Mouse (Mus musculus) embryonic facial prominence, embryonic 13.5 days (tissue): ENCODE data around the gene Vcan. TPM values are rescaled to one million over a fixed set of nuclear protein-coding genes. Genes with fewer than 3 reads are reported as not detected.
A peak's percentile ranks its signal among the peaks of the same experiment; 100 is the strongest.

ENCODE experiments used
- ATAC-seq: fragments of 200-750 bp; cut with Nextera tagmentation; 2 replicates; pipeline ENCODE4 v1.8.0; 2017; ENCODE audit warnings: low read depth; ENCODE audit not compliant: insufficient number of reproducible peaks, insufficient read depth, low FRiP score, low TSS enrichment
- H3K27ac ChIP-seq: fragments of 300-500 bp; sonication (generic); 2 replicates; pipeline ENCODE4 v1.5.1; 2015; ENCODE audit warnings: moderate library complexity, mild to moderate bottlenecking, inconsistent platforms
- H3K27me3 ChIP-seq: fragments of 300-500 bp; sonication (generic); 2 replicates; pipeline ENCODE4 v1.6.1; 2015; ENCODE audit warnings: mild to moderate bottlenecking, inconsistent platforms
- H3K36me3 ChIP-seq: fragments of 300-500 bp; sonication (generic); 2 replicates; pipeline ENCODE4 v1.6.1; 2015; ENCODE audit warnings: mild to moderate bottlenecking, inconsistent platforms
- H3K4me1 ChIP-seq: fragments of 300-500 bp; sonication (generic); 2 replicates; pipeline ENCODE4 v1.6.1; 2015; ENCODE audit warnings: inconsistent platforms
- H3K4me2 ChIP-seq: fragments of 300-500 bp; sonication (generic); 2 replicates; pipeline ENCODE4 v1.6.1; 2015; ENCODE audit warnings: moderate library complexity, mild to moderate bottlenecking, inconsistent platforms
- H3K4me3 ChIP-seq: fragments of 300-500 bp; sonication (generic); 2 replicates; pipeline ENCODE4 v1.5.1; 2015; ENCODE audit warnings: mild to moderate bottlenecking, inconsistent platforms
- H3K9ac ChIP-seq: fragments of 300-500 bp; sonication (generic); 2 replicates; pipeline ENCODE4 v1.6.1; 2015; ENCODE audit warnings: mild to moderate bottlenecking, inconsistent platforms
- H3K9me3 ChIP-seq: fragments of 300-500 bp; sonication (generic); 2 replicates; pipeline ENCODE4 v1.6.1; 2016; ENCODE audit warnings: inconsistent platforms
- WGBS: fragments of 180-500 bp; shearing (Covaris S2); methylation state at CpG from one replicate; pipeline ENCODE4 v1.1.7; 2015; ENCODE audit warnings: mixed read lengths; 5-methylcytosine and 5-hydroxymethylcytosine counted together
- polyA plus RNA-seq: library from polyadenylated mRNA; unstranded; fragments of >200 nt; fragmentation: Nextera tagmentation; extraction: Ambion mirVana; gene quantifications from 2 replicates; pipeline ENCODE4 v1.2.1, GENCODE M21; 2015

Gene Vcan
- polyA plus RNA-seq, 1 experiment from 2014 or later, result 171 TPM

- Histone ChIP-seq H3K9me3 (no peaks in the 10 kb centered on the region), H3K36me3 (peaks cover 48% of the 10 kb centered on the region), H3K27ac (no peak overlapping the region), H3K4me2 (no peak overlapping the region), H3K27me3 (no peaks in the 10 kb centered on the region), H3K4me3 (no peak overlapping the region), H3K9ac (no peak overlapping the region), H3K4me1 (peaks cover 6% of the 10 kb centered on the region; the same call in 1 of the 2 replicates)
- no peak for ATAC-seq
- 78% methylated on average over 4 of the region's 4 CpGs for WGBS
Observed at GRCm38 (mm10) chr13:89709497-89710201, 32.7 kb downstream of the Vcan start.

DNA sequence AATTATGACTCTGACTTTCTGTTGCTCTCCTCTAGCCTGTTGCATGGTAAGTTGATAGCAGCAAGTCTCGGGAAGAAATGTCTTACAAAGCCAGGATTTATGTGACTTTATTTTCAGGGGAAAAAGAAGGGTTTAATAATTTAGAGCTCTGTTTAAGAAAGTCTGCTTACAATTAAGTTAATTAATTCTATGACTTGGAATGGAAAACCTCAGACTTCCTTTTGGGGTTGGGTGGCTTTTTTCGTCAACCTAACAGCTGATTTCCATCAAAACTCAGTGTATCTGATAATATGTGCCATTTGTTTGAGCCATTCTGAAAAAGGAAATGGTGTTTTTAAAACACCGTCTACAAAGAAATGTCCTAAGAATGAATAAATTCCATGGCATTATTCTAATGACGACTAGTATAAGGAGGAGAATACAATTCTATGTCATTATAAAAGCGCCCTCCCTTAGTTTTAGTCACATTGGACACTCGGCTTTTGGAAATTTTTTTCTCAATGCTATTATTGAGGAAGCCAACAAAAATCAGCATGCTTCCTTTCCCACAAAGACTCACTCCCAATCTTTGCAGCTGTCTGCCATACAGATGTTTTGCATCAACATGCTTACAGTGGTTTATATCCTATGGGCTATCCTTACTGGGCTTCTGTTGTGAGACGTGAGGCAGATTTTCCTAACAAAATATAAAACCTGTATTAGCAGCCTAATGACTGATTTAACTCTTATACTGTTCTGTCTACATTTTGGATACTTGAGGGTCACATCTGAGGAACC, 34.0 kb downstream of the Vcan start:
- 31% methylated on average over 7 of the region's 7 CpGs for WGBS
- H3K27ac ChIP-seq, result peak overlapping the region; percentile 22; the same call in 1 of the 2 replicates
- no peak overlapping the region for H3K4me3 ChIP-seq
- H3K27me3 ChIP-seq, result no peaks in the 10 kb centered on the region
- peaks cover 6% of the 10 kb centered on the region; the same call in 1 of the 2 replicates for H3K4me1 ChIP-seq
- H3K9me3 ChIP-seq, result no peaks in the 10 kb centered on the region
- no peak overlapping the region for H3K4me2 ChIP-seq
- no peak overlapping the region for H3K9ac ChIP-seq
- peaks cover 53% of the 10 kb centered on the region for H3K36me3 ChIP-seq
- ATAC-seq, result no peak

DNA sequence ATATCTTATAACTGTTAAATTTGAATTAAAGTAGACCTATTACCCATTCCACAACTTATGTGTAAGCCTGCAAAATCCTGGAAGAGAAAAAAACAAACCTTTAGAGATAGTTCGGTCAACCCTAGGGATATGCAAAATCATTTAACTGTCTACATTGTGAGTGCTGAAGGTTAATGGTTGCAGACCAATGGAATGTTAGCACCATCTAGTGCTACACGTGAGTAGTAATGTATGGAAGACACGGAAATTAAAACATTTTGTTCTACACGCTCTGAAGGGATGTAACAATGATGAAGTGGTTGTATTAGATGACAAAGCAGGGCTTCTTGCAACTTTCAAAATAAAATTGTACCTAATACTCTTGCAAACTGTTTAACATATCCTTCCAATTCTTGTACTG, 39.9 kb downstream of the Vcan start:
- Histone ChIP-seq H3K27me3 (no peaks in the 10 kb centered on the region), H3K4me1 (peaks cover 2% of the 10 kb centered on the region; the same call in 1 of the 2 replicates), H3K27ac (no peak overlapping the region), H3K36me3 (peaks cover 84% of the 10 kb centered on the region), H3K9me3 (no peaks in the 10 kb centered on the region), H3K4me2 (no peak overlapping the region), H3K4me3 (no peak overlapping the region), H3K9ac (no peak overlapping the region)
- WGBS, result 81% methylated on average over 4 of the region's 4 CpGs
- ATAC-seq, result no peak

- H3K27ac ChIP-seq, result no peak overlapping the region
- H3K4me3 ChIP-seq, result no peak overlapping the region
- WGBS, result 94% methylated on average over 2 of the region's 2 CpGs
- no peaks in the 10 kb centered on the region for H3K27me3 ChIP-seq
- no peaks in the 10 kb centered on the region for H3K9me3 ChIP-seq
- peaks cover 3% of the 10 kb centered on the region; the same call in 1 of the 2 replicates for H3K4me1 ChIP-seq
- no peak overlapping the region for H3K9ac ChIP-seq
- ATAC-seq, result no peak
- H3K4me2 ChIP-seq, result no peak overlapping the region
- H3K36me3 ChIP-seq, result peaks cover 69% of the 10 kb centered on the region
Observed at GRCm38 (mm10) chr13:89699998-89700555, 42.2 kb downstream of the Vcan start.

DNA sequence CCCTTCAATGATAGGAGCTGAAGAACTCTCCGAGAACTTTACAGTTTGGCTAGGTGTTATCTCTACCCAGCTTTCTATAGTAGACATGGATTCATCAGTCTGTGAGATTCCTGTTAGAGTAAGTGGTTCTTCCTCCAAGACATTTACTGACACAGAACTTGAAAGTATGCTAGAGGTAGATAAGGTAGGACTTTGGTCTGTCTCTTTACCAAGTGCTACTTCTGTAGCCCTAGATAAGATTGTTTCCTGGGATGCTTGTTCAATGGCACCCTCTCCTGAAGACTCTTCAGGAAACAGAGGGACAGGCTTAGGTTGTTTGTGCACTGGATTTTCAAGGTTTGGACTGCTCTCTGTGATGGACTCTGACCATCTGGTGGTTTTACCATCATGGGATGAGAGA, 49.7 kb downstream of the Vcan start:
- Histone ChIP-seq H3K4me3 (no peak overlapping the region), H3K4me2 (no peak overlapping the region), H3K9me3 (no peaks in the 10 kb centered on the region), H3K9ac (no peak overlapping the region), H3K27ac (no peak overlapping the region), H3K36me3 (peaks cover 68% of the 10 kb centered on the region), H3K27me3 (no peaks in the 10 kb centered on the region), H3K4me1 (peaks cover 3% of the 10 kb centered on the region; the same call in 1 of the 2 replicates)
- ATAC-seq, result no peak
- 97% methylated on average over 1 of the region's 1 CpGs for WGBS

DNA sequence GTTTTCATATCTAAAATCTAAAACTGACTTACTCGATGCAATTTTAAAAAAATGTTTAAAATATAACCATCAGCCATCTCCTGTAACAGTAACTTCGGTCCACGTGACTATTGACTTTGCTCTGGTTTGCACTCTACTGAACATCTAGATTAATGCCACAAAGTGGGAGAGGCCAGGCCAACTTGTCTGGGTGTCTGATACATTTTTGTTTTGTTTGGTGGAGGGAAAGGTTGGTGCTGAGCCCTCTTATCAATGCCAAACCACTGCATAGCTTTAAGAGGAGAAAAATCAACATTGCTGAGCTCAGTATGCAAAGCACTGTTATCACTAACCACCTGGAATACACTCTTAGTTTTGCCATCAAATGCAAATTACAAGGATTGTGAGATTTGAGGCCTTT, 58.8 kb downstream of the Vcan start:
- Histone ChIP-seq H3K9me3 (no peaks in the 10 kb centered on the region), H3K4me2 (no peak overlapping the region), H3K4me1 (no peaks in the 10 kb centered on the region), H3K27ac (no peak overlapping the region), H3K27me3 (no peaks in the 10 kb centered on the region), H3K9ac (no peak overlapping the region), H3K4me3 (no peak overlapping the region), H3K36me3 (peaks cover 72% of the 10 kb centered on the region)
- ATAC-seq, result no peak
- 91% methylated on average over 3 of the region's 3 CpGs for WGBS

DNA sequence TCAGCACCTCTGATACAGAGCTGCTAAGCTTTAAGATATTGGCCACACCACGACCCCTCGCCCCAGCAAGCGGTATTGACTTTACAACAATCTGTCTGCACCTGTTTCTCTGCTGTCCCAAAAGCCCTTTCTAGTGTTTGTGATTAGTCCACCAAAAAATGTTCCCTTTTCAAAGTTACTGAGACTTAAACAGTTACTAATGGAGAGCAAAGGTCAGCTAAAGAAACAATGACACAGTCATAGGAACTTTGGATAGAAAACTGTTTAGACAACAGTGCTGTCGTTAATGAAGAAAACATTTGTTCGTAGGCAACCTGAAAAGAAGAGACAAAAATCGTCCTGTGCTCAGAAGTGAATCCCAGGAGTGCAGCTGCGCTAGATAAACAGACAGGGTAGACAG, 60.1 kb downstream of the Vcan start:
- ATAC-seq, result no peak
- no peaks in the 10 kb centered on the region for H3K4me1 ChIP-seq
- H3K27ac ChIP-seq, result no peak overlapping the region
- WGBS, result 77% methylated on average over 7 of the region's 7 CpGs
- no peak overlapping the region for H3K4me3 ChIP-seq
- no peak overlapping the region for H3K4me2 ChIP-seq
- peaks cover 71% of the 10 kb centered on the region for H3K36me3 ChIP-seq
- H3K9ac ChIP-seq, result no peak overlapping the region
- H3K9me3 ChIP-seq, result no peaks in the 10 kb centered on the region
- H3K27me3 ChIP-seq, result no peaks in the 10 kb centered on the region

DNA sequence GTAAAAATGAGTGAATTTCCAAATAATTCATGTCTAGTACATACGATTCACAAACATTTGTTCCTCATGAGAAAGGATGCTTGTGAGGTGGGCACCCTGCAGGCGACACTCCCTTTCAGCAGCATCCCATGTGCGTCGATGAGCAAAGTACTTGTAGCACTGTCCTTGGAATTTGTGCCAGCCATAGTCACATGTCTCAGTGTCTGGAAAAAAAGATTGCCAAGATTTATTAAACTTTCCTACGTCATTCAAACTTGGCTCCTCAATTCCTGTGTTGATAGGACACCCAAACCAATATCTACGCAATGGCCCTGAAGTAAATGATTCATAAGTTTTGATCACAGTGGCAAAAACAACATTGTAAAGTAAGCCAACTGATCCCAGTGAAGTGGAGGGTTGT, 62.6 kb downstream of the Vcan start:
- Histone ChIP-seq H3K4me3 (no peak overlapping the region), H3K9ac (no peak overlapping the region), H3K9me3 (no peaks in the 10 kb centered on the region), H3K36me3 (peaks cover 87% of the 10 kb centered on the region), H3K4me2 (no peak overlapping the region), H3K4me1 (no peaks in the 10 kb centered on the region), H3K27ac (no peak overlapping the region), H3K27me3 (no peaks in the 10 kb centered on the region)
- WGBS, result 94% methylated on average over 6 of the region's 6 CpGs
- no peak for ATAC-seq

DNA sequence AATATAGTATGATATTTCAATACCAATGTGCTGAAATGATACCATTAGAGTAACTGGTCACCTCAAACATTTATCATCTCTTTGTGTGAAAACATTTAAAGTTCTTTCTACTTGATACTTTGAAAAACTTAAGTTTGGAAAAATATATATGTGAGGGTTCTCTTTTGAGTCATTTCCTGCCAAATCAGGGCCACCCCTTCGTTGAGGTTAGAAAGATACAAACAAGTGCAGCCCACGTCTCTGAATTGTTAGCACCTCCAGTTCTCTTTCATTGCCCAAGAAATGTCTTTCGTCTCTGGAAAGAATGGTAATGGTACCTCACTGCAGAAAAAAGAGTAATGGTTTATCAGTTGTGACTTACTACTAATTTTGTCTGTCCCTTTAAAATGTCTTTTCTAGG, 71.8 kb downstream of the Vcan start:
- peaks cover 15% of the 10 kb centered on the region for H3K4me1 ChIP-seq
- no peak overlapping the region for H3K27ac ChIP-seq
- no peak overlapping the region for H3K4me2 ChIP-seq
- WGBS, result 81% methylated on average over 3 of the region's 3 CpGs
- no peak for ATAC-seq
- peaks cover 45% of the 10 kb centered on the region for H3K36me3 ChIP-seq
- H3K9me3 ChIP-seq, result no peaks in the 10 kb centered on the region
- no peak overlapping the region for H3K9ac ChIP-seq
- H3K4me3 ChIP-seq, result no peak overlapping the region
- no peaks in the 10 kb centered on the region for H3K27me3 ChIP-seq

DNA sequence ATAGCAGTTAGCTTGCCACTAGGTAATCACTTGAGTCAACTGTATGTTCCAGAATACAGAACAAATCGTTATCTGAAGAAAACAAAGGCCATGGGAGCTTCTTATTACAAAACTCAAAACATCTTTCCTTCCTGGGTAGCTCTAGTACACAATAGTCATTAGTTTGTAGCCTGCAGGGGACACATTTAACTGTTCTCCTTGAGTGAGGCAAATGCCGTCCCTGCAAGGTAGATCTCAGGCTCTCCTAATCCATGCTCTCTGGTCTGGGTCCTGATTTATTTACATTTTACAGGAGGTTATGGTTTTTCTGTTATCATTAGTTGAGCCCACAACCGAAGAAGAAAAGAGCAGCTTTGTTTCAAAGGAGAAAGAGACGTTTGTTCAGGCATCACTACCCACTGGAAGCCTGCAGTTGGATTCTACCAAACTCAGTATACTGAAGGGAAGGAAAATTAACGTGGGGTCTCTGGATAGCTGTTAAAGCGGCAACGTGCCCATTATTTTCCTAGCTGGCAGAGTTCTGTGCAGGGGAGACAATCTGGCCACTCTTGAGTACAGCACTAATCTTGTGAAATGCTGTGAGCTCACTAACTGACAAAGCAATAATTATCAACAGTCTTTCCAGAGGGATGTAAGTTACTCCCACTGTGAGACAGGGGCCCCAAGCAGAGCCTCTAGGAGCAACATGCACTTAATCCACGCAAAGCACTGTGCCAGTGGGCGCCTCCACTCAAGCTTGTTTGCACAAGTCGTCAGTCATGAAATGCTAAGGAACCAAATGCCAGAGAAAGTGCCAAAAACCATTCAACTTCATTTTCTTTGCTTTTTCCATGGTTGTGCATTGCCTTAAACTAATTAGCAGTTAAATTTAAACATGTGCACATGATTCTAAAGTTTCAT, 73.1 kb downstream of the Vcan start:
- Histone ChIP-seq H3K27me3 (no peaks in the 10 kb centered on the region), H3K4me3 (no peak overlapping the region), H3K4me1 (peaks cover 15% of the 10 kb centered on the region), H3K9me3 (no peaks in the 10 kb centered on the region), H3K4me2 (no peak overlapping the region), H3K36me3 (peaks cover 35% of the 10 kb centered on the region), H3K9ac (0 out of 2 replicates have a peak overlapping the region, but pooled peaks have one; percentile 27), H3K27ac (peak overlapping the region; percentile 69)
- peak; percentile 56; the same call in 1 of the 2 replicates for ATAC-seq
- 42% methylated on average over 10 of the region's 10 CpGs for WGBS

GRCm38 (mm10) chr13:89668069-89668468, 74.2 kb downstream of the Vcan start:
- peaks cover 34% of the 10 kb centered on the region for H3K36me3 ChIP-seq
- H3K4me2 ChIP-seq, result no peak overlapping the region
- 71% methylated on average over 1 of the region's 1 CpGs for WGBS

More at GRCm38 (mm10) chr13:89668069-89668468, 74.2 kb downstream of the Vcan start:
- Histone ChIP-seq H3K27ac (no peak overlapping the region), H3K4me1 (peaks cover 15% of the 10 kb centered on the region), H3K4me3 (no peak overlapping the region), H3K27me3 (no peaks in the 10 kb centered on the region), H3K9ac (no peak overlapping the region), H3K9me3 (no peaks in the 10 kb centered on the region)
- peak; percentile 48; the same call in 1 of the 2 replicates for ATAC-seq
